Mouse (Mus musculus) CD4-positive, CD25-positive, alpha-beta regulatory T cell (primary cell): ENCODE data around the gene Kif22. TPM values are rescaled to one million over a fixed set of nuclear protein-coding genes. Genes with fewer than 3 reads are reported as not detected.

ENCODE experiments used
- polyA plus RNA-seq: library from polyadenylated mRNA; unstranded; fragments of 100-300 nt; shearing (Covaris generic); gene quantifications from one replicate; pipeline ENCODE4 v1.2.1, GENCODE M21; 2017

Gene Kif22
- polyA plus RNA-seq: 10.7 TPM

DNA sequence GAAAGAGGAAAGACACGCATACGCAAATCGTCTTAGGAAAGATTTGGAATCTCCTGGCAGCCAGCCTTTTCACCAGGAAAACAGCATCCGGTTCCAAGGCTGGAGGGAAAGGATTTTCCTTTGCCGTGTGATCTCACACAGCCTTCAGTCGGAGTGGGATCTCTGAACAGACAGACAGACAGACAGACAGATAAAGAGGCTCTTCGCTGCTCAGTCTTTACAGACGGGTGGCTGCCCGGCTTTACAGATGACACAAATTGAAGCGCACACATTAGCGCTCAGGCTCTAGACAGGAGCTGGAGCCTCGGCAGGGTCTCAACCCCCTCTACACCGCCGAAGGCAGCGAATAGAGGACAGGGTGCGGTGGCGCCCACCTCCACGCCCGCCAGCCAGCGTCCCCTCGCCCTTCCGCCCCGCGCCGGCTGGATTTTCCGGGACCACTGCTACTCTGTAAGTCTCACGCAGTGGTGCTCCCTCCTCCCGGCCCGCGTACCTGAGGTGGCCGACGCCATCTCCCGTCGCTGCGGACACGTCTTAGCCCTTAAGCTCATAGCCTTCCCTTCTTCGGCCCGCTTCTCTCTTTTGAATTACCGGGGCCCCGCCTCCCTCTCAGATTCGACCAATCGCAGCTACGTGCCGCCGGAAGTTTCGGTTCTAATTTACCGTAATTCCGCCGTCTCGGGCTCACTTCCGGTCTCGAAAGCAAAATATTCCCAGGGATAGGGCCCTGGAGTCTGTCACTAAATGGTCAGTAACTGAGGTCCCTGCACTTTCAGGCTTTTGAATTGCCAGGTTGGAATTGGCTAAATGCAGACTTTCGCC lies at the start of gene Kif22:
Gene Kif22 (minus strand): TSS at position 621 of the 822 bp plus-strand sequence.

GRCm38 (mm10) chr7:127091114-127091896 lies 49.0 kb upstream of the Kif22 start, which contains the start of gene AI467606:
Gene AI467606, plus strand, starts transcription at chr7:127091359.

DNA sequence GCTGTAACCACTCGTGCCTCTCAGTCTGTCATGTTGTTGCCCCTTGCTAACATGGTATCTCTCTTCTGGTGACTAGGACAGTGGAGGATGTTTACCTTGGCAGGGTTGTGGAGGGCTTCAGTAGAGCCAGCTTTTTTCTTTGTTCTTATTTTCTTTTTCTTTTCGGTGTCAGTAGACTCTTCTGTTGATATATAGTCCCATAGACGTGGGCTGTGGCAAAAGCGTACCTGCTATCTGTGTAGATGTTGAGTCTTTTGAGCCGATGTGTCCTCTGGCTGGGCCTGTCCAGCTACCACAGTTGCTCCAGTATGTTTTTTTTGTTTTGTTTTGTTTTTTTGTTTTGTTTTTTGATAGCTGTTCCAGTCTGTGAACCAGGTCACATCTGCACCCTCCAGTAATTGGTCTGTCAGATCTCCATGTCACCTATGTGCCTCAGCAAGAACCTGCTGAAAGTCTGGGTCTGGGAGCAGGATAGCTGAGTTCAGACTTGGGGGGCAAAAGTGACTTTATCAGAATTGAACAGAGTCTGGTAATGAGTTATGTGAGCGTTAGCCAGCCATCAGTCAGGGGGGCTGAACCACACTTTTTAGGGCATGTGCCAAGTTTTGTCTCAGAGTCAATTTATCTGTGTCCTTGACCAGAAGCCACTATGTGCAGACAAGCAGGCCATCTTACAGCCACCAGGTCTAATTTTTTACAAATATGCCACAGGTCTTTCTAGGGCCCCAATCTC lies 45.2 kb upstream of the Kif22 start, which contains the start of gene Zg16:
Gene Zg16 (minus strand): TSS at position 51 of the 733 bp plus-strand sequence.

GRCm38 (mm10) chr7:127026984-127027726 lies 15.1 kb downstream of the Kif22 start, which contains the start of gene Maz:
Gene Maz, minus strand, starts transcription at chr7:127027037.

DNA sequence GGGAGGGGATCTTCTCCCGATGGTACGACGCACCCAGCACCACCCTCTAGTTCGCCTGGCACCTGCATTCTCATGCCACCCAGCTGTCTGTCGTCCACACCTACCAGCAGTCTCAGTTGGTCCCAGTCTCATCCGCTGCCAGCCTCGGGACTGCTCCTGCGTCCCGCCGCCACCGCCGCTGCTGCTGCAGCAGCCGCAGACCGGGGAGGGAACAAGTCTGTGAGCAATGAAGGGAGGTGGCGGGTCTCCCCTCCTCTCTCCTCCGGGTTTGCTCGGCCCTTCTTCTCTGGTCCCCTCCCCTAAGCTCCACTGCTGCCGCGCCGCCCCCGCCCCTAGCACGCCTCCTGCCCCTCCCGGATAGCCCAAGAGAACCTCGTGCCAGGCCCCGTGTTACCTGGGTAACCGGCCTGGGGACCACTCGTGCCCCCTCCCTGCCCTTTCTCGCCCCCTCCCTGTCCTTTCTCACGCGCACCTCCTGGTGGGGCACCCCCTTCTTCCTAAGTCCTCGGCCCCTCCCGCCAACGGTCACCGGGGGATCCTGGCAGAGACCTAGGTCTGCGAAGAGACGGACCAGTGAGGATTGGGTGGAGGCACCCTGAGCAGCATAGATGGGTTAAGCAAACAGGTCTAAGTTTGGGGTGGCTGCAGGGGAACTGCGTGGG lies 21.2 kb downstream of the Kif22 start, which contains the start of the genes Gm42742 and Prrt2:
Gene Gm42742 (minus strand): TSS at position 197 of the 662 bp plus-strand sequence.
Gene Prrt2 (minus strand): TSS at position 311 of the 662 bp plus-strand sequence.

DNA sequence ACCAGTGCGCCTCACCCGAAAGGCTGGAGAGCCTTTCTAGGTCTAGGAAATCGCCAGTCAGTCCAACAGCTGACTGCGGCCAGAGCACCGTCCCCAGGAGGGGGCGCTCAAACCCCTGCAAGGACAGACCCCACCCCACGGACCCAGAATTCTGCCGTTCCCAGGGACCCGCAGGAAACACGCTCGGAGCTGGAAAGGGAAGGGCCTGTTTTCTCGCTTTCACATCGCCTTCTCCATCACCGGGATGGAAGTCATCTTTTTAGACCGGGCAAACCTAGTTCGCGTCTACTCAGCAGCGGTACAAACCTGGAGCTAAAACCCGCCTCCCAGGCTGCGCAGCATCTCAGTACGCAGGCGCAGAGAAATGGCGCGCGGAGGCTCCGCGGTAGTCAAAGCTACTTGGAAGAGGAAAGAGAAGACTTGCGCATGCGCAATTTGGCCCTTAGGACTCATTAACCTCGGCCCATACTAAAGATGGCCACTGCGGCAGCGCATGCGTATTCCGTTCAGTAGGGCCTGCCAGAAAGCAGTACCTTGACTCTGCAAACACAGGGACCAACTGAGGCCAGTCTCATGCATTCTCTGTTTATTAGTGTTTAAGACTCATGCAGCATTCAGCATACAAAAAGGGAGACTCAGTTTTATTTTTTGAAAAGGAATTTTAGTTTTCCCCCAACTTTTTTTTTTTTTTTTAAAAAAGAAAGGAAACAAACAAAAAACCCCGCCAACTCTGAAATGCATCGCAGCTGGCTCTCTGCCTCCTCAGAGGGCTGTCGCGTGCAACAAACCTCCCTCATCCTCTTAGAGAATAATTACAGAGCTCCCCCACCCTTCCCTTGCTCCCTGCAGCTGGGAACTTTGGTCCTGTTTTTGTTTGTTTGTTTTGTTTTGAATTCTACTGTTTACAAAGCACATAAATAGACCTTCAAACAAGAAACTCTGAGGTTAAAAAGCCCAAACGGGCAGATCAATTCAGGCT lies 25.0 kb downstream of the Kif22 start, which contains the start of gene Pagr1a:
Gene Pagr1a (minus strand): TSS at position 382 of the 979 bp plus-strand sequence.

GRCm38 (mm10) chr7:127016481-127016485 lies 26.0 kb downstream of the Kif22 start, which contains the start of gene Pagr1b:
Gene Pagr1b, minus strand, starts transcription at chr7:127016484.

GRCm38 (mm10) chr7:127014320-127014719 lies 28.0 kb downstream of the Kif22 start, which contains the start of gene Mvp:
Gene Mvp, minus strand, starts transcription at chr7:127014621.

Other genes starting within 250 kb of the Kif22 start
- gene Ppp4c, start 250.0 kb downstream of the Kif22 start, polyA plus RNA-seq: 417 TPM
- gene Fam57b, start 244.8 kb downstream of the Kif22 start, polyA plus RNA-seq: not detected
- gene 4930451I11Rik, start 210.8 kb downstream of the Kif22 start, polyA plus RNA-seq: not detected
- 0.14 TPM for gene Doc2a, start 195.1 kb downstream of the Kif22 start, polyA plus RNA-seq
- 7.3 TPM for gene Hirip3, start 180.5 kb downstream of the Kif22 start, polyA plus RNA-seq
- gene Ino80e, start 180.1 kb downstream of the Kif22 start, polyA plus RNA-seq: 95.0 TPM
- gene Taok2, start 157.8 kb downstream of the Kif22 start, polyA plus RNA-seq: 45.7 TPM
- gene Tmem219, start 119.6 kb downstream of the Kif22 start, polyA plus RNA-seq: 44.7 TPM
- gene Kctd13, start 113.6 kb downstream of the Kif22 start, polyA plus RNA-seq: 39.8 TPM
- gene Asphd1, start 92.9 kb downstream of the Kif22 start, polyA plus RNA-seq: 0.18 TPM
- gene Sez6l2, start 91.9 kb downstream of the Kif22 start, polyA plus RNA-seq: 1.4 TPM
- gene Cdipt, start 66.6 kb downstream of the Kif22 start, polyA plus RNA-seq: 306 TPM
- 0.89 TPM for gene Cdiptos, start 66.4 kb downstream of the Kif22 start, polyA plus RNA-seq
- 39.6 TPM for gene Mvp, start 27.9 kb downstream of the Kif22 start, polyA plus RNA-seq
- gene Pagr1b, start 26.0 kb downstream of the Kif22 start, polyA plus RNA-seq: 1.6 TPM
- gene Pagr1a, start 25.1 kb downstream of the Kif22 start, polyA plus RNA-seq: 122 TPM
- 42.9 TPM for gene Gm42742, start 21.4 kb downstream of the Kif22 start, polyA plus RNA-seq
- gene Prrt2, start 21.3 kb downstream of the Kif22 start, polyA plus RNA-seq: 14.4 TPM
- 176 TPM for gene Maz, start 15.4 kb downstream of the Kif22 start, polyA plus RNA-seq
- not detected for gene Zg16, start 44.9 kb upstream of the Kif22 start, polyA plus RNA-seq
- gene AI467606, start 48.9 kb upstream of the Kif22 start, polyA plus RNA-seq: 327 TPM
- gene Qprt, start 79.8 kb upstream of the Kif22 start, polyA plus RNA-seq: 25.5 TPM
- gene Spn, start 95.4 kb upstream of the Kif22 start, polyA plus RNA-seq: 77.9 TPM
- gene Cd2bp2, start 153.6 kb upstream of the Kif22 start, polyA plus RNA-seq: 62.4 TPM
- gene Tbc1d10b, start 166.0 kb upstream of the Kif22 start, polyA plus RNA-seq: 73.5 TPM
- 19.1 TPM for gene Mylpf, start 166.4 kb upstream of the Kif22 start, polyA plus RNA-seq
- gene Zfp553, start 190.6 kb upstream of the Kif22 start, polyA plus RNA-seq: 26.6 TPM
- 541 TPM for gene Sept1, start 190.7 kb upstream of the Kif22 start, polyA plus RNA-seq
- 14.6 TPM for gene Zfp771, start 201.8 kb upstream of the Kif22 start, polyA plus RNA-seq
- gene Dctpp1, start 218.2 kb upstream of the Kif22 start, polyA plus RNA-seq: 38.6 TPM
- 43.1 TPM for gene Sephs2, start 231.6 kb upstream of the Kif22 start, polyA plus RNA-seq